Mouse (Mus musculus): ENCODE data around the gene Sulf2. TPM values are rescaled to one million over a fixed set of nuclear protein-coding genes. Genes with fewer than 3 reads are reported as not detected.

Gene Sulf2
- polyA plus RNA-seq, 2 experiments, result 200 to 294 TPM

- peaks cover 21% of the 10 kb centered on the region for H3K36me3 ChIP-seq (ENCODE audit: control insufficient read depth, insufficient read depth, low read length)
- H3K27me3 ChIP-seq (ENCODE audit: control insufficient read depth, insufficient read depth, low read length), result no peaks in the 10 kb centered on the region
- H3K4me3 ChIP-seq (replicated peaks; ENCODE audit: low read length), result no peak overlapping the region
- H3K27ac ChIP-seq (replicated peaks; ENCODE audit: low read depth, low read length), result no peak overlapping the region
- peaks cover 80% of the 10 kb centered on the region for H3K4me1 ChIP-seq (ENCODE audit: control insufficient read depth, insufficient read depth, low read length)
- TF ChIP-seq POLR2A (IDR thresholded peaks at IDR 0.05; ENCODE audit: borderline replicate concordance, extremely low read depth, insufficient read depth, insufficient read length), result no peak
- no peak for DNase-seq (ENCODE audit: low spot score)
- H3K4me2 ChIP-seq (replicated peaks; ENCODE audit: low read depth, low read length, severe bottlenecking), result no peak overlapping the region
- 85% methylated on average over 8 of the region's 8 CpGs for WGBS
- no peak for ATAC-seq (ENCODE audit: low FRiP score, low read depth)
- no peaks in the 10 kb centered on the region for H3K9me3 ChIP-seq (ENCODE audit: control insufficient read depth, low read length)
- H3K9ac ChIP-seq (ENCODE audit: low read depth, low read length, severe bottlenecking), result no peak overlapping the region
Observed at GRCm38 (mm10) chr2:166145031-166145430, 10.4 kb downstream of the Sulf2 start.

GRCm38 (mm10) chr2:166143871-166144270 lies 11.6 kb downstream of the Sulf2 start:
- Histone ChIP-seq H3K27me3 (ENCODE audit: control insufficient read depth, insufficient read depth, low read length) (no peaks in the 10 kb centered on the region), H3K9me3 (ENCODE audit: control insufficient read depth, low read length) (no peaks in the 10 kb centered on the region), H3K4me1 (ENCODE audit: control insufficient read depth, insufficient read depth, low read length) (peaks cover 68% of the 10 kb centered on the region), H3K4me2 (replicated peaks; ENCODE audit: low read depth, low read length, severe bottlenecking) (no peak overlapping the region), H3K36me3 (ENCODE audit: control insufficient read depth, insufficient read depth, low read length) (peaks cover 27% of the 10 kb centered on the region), H3K27ac (replicated peaks; ENCODE audit: low read depth, low read length) (peak overlapping the region; percentile 82), H3K4me3 (replicated peaks; ENCODE audit: low read length) (no peak overlapping the region), H3K9ac (ENCODE audit: low read depth, low read length, severe bottlenecking) (no peak overlapping the region)
- no peak for TF ChIP-seq POLR2A (IDR thresholded peaks at IDR 0.05; ENCODE audit: borderline replicate concordance, extremely low read depth, insufficient read depth, insufficient read length)
- WGBS, result 69% methylated on average over 5 of the region's 5 CpGs
- DNase-seq (ENCODE audit: low spot score), result no peak
- ATAC-seq (ENCODE audit: low FRiP score, low read depth), result no peak

GRCm38 (mm10) chr2:166142561-166143112 lies 12.8 kb downstream of the Sulf2 start:
- peak overlapping the region; percentile 82 for H3K27ac ChIP-seq (replicated peaks; ENCODE audit: low read depth, low read length)
- no peak overlapping the region for H3K4me3 ChIP-seq (replicated peaks; ENCODE audit: low read length)
- no peaks in the 10 kb centered on the region for H3K27me3 ChIP-seq (ENCODE audit: control insufficient read depth, insufficient read depth, low read length)
- no peaks in the 10 kb centered on the region for H3K9me3 ChIP-seq (ENCODE audit: control insufficient read depth, low read length)
- peaks cover 33% of the 10 kb centered on the region for H3K36me3 ChIP-seq (ENCODE audit: control insufficient read depth, insufficient read depth, low read length)
- H3K4me2 ChIP-seq (replicated peaks; ENCODE audit: low read depth, low read length, severe bottlenecking), result peak overlapping the region; percentile 22; the same call in 1 of the 2 replicates
- DNase-seq (ENCODE audit: low spot score) (peak; percentile 83), ATAC-seq (ENCODE audit: low FRiP score, low read depth) (peak; percentile 69)
- 10% methylated on average over 18 of the region's 19 CpGs for WGBS
- H3K9ac ChIP-seq (ENCODE audit: low read depth, low read length, severe bottlenecking), result peak overlapping the region; percentile 29; the same call in 1 of the 2 replicates
- H3K4me1 ChIP-seq (ENCODE audit: control insufficient read depth, insufficient read depth, low read length), result peaks cover 56% of the 10 kb centered on the region
- no peak for TF ChIP-seq POLR2A (IDR thresholded peaks at IDR 0.05; ENCODE audit: borderline replicate concordance, extremely low read depth, insufficient read depth, insufficient read length)

- TF ChIP-seq POLR2A (IDR thresholded peaks at IDR 0.05; ENCODE audit: borderline replicate concordance, extremely low read depth, insufficient read depth, insufficient read length), result no peak
- Histone ChIP-seq H3K4me1 (ENCODE audit: control insufficient read depth, insufficient read depth, low read length) (peaks cover 49% of the 10 kb centered on the region), H3K36me3 (ENCODE audit: control insufficient read depth, insufficient read depth, low read length) (peaks cover 33% of the 10 kb centered on the region), H3K27me3 (ENCODE audit: control insufficient read depth, insufficient read depth, low read length) (no peaks in the 10 kb centered on the region), H3K4me2 (replicated peaks; ENCODE audit: low read depth, low read length, severe bottlenecking) (no peak overlapping the region), H3K27ac (replicated peaks; ENCODE audit: low read depth, low read length) (peak overlapping the region; percentile 82), H3K9me3 (ENCODE audit: control insufficient read depth, low read length) (no peaks in the 10 kb centered on the region), H3K9ac (ENCODE audit: low read depth, low read length, severe bottlenecking) (no peak overlapping the region), H3K4me3 (replicated peaks; ENCODE audit: low read length) (no peak overlapping the region)
- DNase-seq (ENCODE audit: low spot score) (no peak), ATAC-seq (ENCODE audit: low FRiP score, low read depth) (no peak)
- WGBS, result 63% methylated on average over 1 of the region's 1 CpGs
Observed at GRCm38 (mm10) chr2:166141910-166142309, 13.6 kb downstream of the Sulf2 start.

GRCm38 (mm10) chr2:166141039-166141438 lies 14.4 kb downstream of the Sulf2 start:
- no peak overlapping the region for H3K9ac ChIP-seq (ENCODE audit: low read depth, low read length, severe bottlenecking)
- TF ChIP-seq POLR2A (IDR thresholded peaks at IDR 0.05; ENCODE audit: borderline replicate concordance, extremely low read depth, insufficient read depth, insufficient read length), result no peak
- 92% methylated on average over 6 of the region's 6 CpGs for WGBS
- H3K9me3 ChIP-seq (ENCODE audit: control insufficient read depth, low read length), result no peaks in the 10 kb centered on the region
- H3K27me3 ChIP-seq (ENCODE audit: control insufficient read depth, insufficient read depth, low read length), result no peaks in the 10 kb centered on the region
- H3K27ac ChIP-seq (replicated peaks; ENCODE audit: low read depth, low read length), result no peak overlapping the region
- H3K4me3 ChIP-seq (replicated peaks; ENCODE audit: low read length), result no peak overlapping the region
- no peak for ATAC-seq (ENCODE audit: low FRiP score, low read depth)
- H3K36me3 ChIP-seq (ENCODE audit: control insufficient read depth, insufficient read depth, low read length), result peaks cover 33% of the 10 kb centered on the region
- DNase-seq (ENCODE audit: low spot score), result no peak
- peaks cover 40% of the 10 kb centered on the region for H3K4me1 ChIP-seq (ENCODE audit: control insufficient read depth, insufficient read depth, low read length)
- no peak overlapping the region for H3K4me2 ChIP-seq (replicated peaks; ENCODE audit: low read depth, low read length, severe bottlenecking)

Measured in limb, embryonic 14.5 days (tissue).